Mouse (Mus musculus) megakaryocyte, embryonic 14.5 days (primary cell): ENCODE measurements at regions not wholly inside any gene's neighbourhood (a gene's known extent, or its start where the extent isn't known, plus 50 kb on each side); places are given as distances from the start of the nearest gene placed in this dataset.

Source experiments
- FLI1 ChIP-seq: IDR thresholded peaks from 2 replicates; pipeline ENCODE4 v1.6.1; 2012; ENCODE audit warnings: low read length, inconsistent platforms, mixed read lengths
- GATA1 ChIP-seq: IDR thresholded peaks from 3 replicates; pipeline ENCODE4 v1.6.1; 2012; ENCODE audit warnings: mixed read lengths, low read length, inconsistent platforms, borderline replicate concordance

DNA sequence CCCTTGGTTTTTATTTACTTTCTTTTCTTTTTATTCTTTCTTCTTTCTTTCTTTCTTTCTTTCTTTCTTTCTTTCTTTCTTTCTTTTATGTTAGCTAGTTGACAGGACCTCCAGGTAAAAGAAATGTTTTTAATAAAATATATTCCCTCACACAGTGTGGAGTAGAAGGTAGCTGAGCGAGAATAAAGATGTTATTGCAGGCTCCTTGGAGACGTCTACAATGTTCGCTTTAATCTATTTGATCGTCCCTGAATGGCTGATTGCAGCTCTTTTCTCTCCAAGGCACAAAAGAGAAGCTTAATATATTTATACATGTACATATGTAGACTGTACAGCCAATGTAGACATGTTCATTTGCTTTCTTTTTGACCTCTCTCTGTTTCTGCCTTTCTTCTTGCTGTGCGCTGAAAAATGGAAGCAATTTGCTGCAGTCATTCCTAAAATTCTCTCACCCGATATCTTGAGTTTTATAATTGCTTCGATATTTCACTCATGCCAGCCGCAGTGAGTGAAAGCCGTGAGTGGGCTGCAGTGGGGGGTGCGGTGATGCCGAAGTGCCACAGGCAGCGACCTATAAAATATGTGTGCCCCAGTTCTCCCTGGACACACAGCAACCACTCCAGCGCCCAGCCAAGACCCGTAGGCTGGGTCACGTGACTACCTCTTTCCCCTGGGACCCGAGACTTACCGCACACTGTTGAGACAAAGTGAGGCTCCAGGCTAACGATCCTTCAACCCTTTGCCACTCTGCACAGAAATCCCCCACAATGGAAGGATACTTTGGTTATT, 237.9 kb upstream of the Arglu1 start:
- TF ChIP-seq GATA1, result no peak
- no peak for TF ChIP-seq FLI1
